Mouse (Mus musculus) thymus, adult 2 months (tissue): ENCODE results near the gene Ctnna3.

Source experiments
- CTCF ChIP-seq: fragments of 200-500 bp; IDR thresholded peaks from 2 replicates; pipeline ENCODE4 v1.5.1; 2012; ENCODE audit warnings: mild to moderate bottlenecking, control low read depth, low read length, moderate library complexity, borderline replicate concordance; ENCODE audit not compliant: control insufficient read depth, poor library complexity, insufficient read depth; ENCODE audit errors: extremely low read depth
- POLR2A ChIP-seq: fragments of 200-500 bp; IDR thresholded peaks from 2 replicates; pipeline ENCODE4 v1.6.1; 2012; ENCODE audit warnings: mild to moderate bottlenecking, low read length, control low read depth, moderate library complexity; ENCODE audit not compliant: control insufficient read depth, poor library complexity, insufficient read depth; ENCODE audit errors: extremely low read depth

DNA sequence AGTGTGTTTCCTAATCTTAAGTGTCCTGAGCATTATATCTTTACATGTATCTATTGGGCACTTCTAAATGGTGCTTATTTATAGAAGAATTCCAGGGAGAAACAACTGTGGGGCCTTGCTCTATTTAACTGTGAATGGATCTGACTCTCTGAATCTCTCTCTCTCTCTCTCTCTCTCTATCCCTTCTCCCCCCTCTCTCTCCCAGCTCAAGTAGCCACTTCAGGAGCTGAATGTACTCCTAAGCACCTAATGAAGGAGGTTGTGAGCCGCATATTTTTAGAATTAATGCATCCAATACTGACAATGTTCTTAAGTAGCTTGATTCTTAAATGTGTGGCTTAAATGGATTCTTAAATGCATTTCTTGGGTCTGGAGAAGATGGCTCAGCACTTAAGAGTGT is 521.6 kb downstream of the Ctnna3 start:
- no peak for TF ChIP-seq CTCF
- no peak for TF ChIP-seq POLR2A
